ENCODE assay signal across 19 mouse cellular contexts in genomic region chr5:129332014-129332413, GRCm38 (mm10).
DNase-seq lines count a peak whose midpoint lies in the region; ATAC-seq and TF ChIP-seq lines count a peak whose summit lies in the region.
"Had no signal": no experiment of that assay in that cellular context is flagged by ENCODE, and none has a peak within 500 bp of the region (broad histone marks: within the 10 kb centered on the region; RNA-seq: fewer than 3 reads in every experiment).

No protein-coding gene starts in this region.

- 98% methylated on average over 3 of the region's 3 CpGs for WGBS in hindbrain, embryonic 11.5 days
- WGBS in hindbrain, embryonic 10.5 days, result 97% methylated on average over 3 of the region's 3 CpGs
- 91% methylated on average over 3 of the region's 3 CpGs for WGBS in lung, embryonic 14.5 days

- H3K4me2 ChIP-seq in hindbrain, embryonic 11.5 days (replicated peaks; ENCODE audit: low read depth, low read length), result no peak overlapping the region
- no peak overlapping the region for H3K4me2 ChIP-seq in lung, embryonic 14.5 days
- H3K4me2 ChIP-seq: embryonic facial prominence, embryonic 13.5 days had no signal

- peak; percentile 25 for DNase-seq in hindbrain, embryonic 11.5 days (ENCODE audit: low spot score)
- DNase-seq in hindbrain, embryonic 10.5 days (ENCODE audit: low spot score), result no peak
- DNase-seq in lung, embryonic 14.5 days, result no peak
- DNase-seq in lung, postnatal 4 days, result no peak
- DNase-seq in c-Kit-positive CD71-negative TER-119-negative erythroid progenitor cells, embryonic 14.5 days (ENCODE audit: low read depth), result peak; percentile 5
- DNase-seq in right cerebral cortex, adult 2 months (ENCODE audit: low spot score in 2 of 2), result no peak
- no peak for DNase-seq in gastrocnemius, adult 8-10 months (ENCODE audit: low spot score in 2 of 2)
- DNase-seq: cerebellum, adult 18-20 months; heart, adult 2 months; heart, postnatal 10 days; kidney, postnatal 10 days; layer of hippocampus, postnatal 36 days; left cerebral cortex, postnatal 4 days; lung, adult 18-20 months; right cerebral cortex, postnatal 14 days; thymus, postnatal 14 days had no signal

- no peaks in the 10 kb centered on the region for H3K4me1 ChIP-seq in hindbrain, embryonic 11.5 days (replicated peaks; ENCODE audit: control insufficient read depth, insufficient read depth, low read length)
- H3K4me1 ChIP-seq in hindbrain, embryonic 10.5 days (replicated peaks), result peaks cover 15% of the 10 kb centered on the region
- no peaks in the 10 kb centered on the region for H3K4me1 ChIP-seq in lung, embryonic 14.5 days (ENCODE audit: insufficient read depth)
- no peaks in the 10 kb centered on the region for H3K4me1 ChIP-seq in ES-Bruce4 (ENCODE audit: control insufficient read depth, insufficient read depth, low read length)
- H3K4me1 ChIP-seq: embryonic facial prominence, embryonic 13.5 days had no signal

- no peak for TF ChIP-seq POLR2A in ES-Bruce4 (IDR thresholded peaks at IDR 0.05; ENCODE audit: insufficient read depth, low read length)

- peak; percentile 44 for TF ChIP-seq CTCF in lung, embryonic 14.5 days (IDR thresholded peaks at IDR 0.05; ENCODE audit: low read depth)
- peak; percentile 79 for TF ChIP-seq CTCF in ES-Bruce4 (IDR thresholded peaks at IDR 0.05; ENCODE audit: low read depth, low read length)

- H3K27me3 ChIP-seq in hindbrain, embryonic 11.5 days (ENCODE audit: control insufficient read depth, insufficient read depth, low read length), result no peaks in the 10 kb centered on the region
- no peaks in the 10 kb centered on the region for H3K27me3 ChIP-seq in hindbrain, embryonic 10.5 days (ENCODE audit: insufficient read depth, poor library complexity, severe bottlenecking)
- no peaks in the 10 kb centered on the region for H3K27me3 ChIP-seq in lung, embryonic 14.5 days (ENCODE audit: insufficient read depth, low read length)
- no peaks in the 10 kb centered on the region for H3K27me3 ChIP-seq in ES-Bruce4 (ENCODE audit: control insufficient read depth, insufficient read depth, low read length, poor library complexity, severe bottlenecking)
- H3K27me3 ChIP-seq: CH12.LX; embryonic facial prominence, embryonic 13.5 days had no signal

- H3K27ac ChIP-seq in hindbrain, embryonic 11.5 days (ENCODE audit: low read depth, low read length), result no peak overlapping the region
- H3K27ac ChIP-seq in hindbrain, embryonic 10.5 days, result no peak overlapping the region
- H3K27ac ChIP-seq in lung, embryonic 14.5 days (ENCODE audit: low read depth), result no peak overlapping the region
- H3K27ac ChIP-seq in ES-Bruce4 (ENCODE audit: insufficient read depth, low read length), result no peak overlapping the region
- H3K27ac ChIP-seq: embryonic facial prominence, embryonic 13.5 days; heart, adult 2 months had no signal

- H3K4me3 ChIP-seq in hindbrain, embryonic 11.5 days (ENCODE audit: low read depth, low read length), result no peak overlapping the region
- no peak overlapping the region for H3K4me3 ChIP-seq in hindbrain, embryonic 10.5 days
- H3K4me3 ChIP-seq in lung, embryonic 14.5 days (ENCODE audit: low read depth, low read length), result no peak overlapping the region
- no peak overlapping the region for H3K4me3 ChIP-seq in ES-Bruce4 (ENCODE audit: low read depth, low read length)
- H3K4me3 ChIP-seq: embryonic facial prominence, embryonic 13.5 days; heart, adult 2 months had no signal

- ATAC-seq in hindbrain, embryonic 11.5 days (ENCODE audit: low FRiP score), result no peak
- ATAC-seq in lung, embryonic 14.5 days (ENCODE audit: insufficient read depth), result no peak

- no peak overlapping the region for H3K9ac ChIP-seq in hindbrain, embryonic 11.5 days (ENCODE audit: low read depth, low read length)
- no peak overlapping the region for H3K9ac ChIP-seq in lung, embryonic 14.5 days
- no peak overlapping the region for H3K9ac ChIP-seq in ES-Bruce4 (ENCODE audit: low read depth, poor library complexity, severe bottlenecking)
- H3K9ac ChIP-seq: embryonic facial prominence, embryonic 13.5 days had no signal

- H3K9me3 ChIP-seq in hindbrain, embryonic 11.5 days (ENCODE audit: control insufficient read depth, low read length), result no peaks in the 10 kb centered on the region
- peaks cover 5% of the 10 kb centered on the region; the same call in 1 of the 2 replicates for H3K9me3 ChIP-seq in hindbrain, embryonic 10.5 days
- no peaks in the 10 kb centered on the region for H3K9me3 ChIP-seq in lung, embryonic 14.5 days (ENCODE audit: low read depth, low read length)
- H3K9me3 ChIP-seq in ES-Bruce4 (replicated peaks; ENCODE audit: control insufficient read depth, insufficient read depth, low read length, poor library complexity, severe bottlenecking), result no peaks in the 10 kb centered on the region
- H3K9me3 ChIP-seq: embryonic facial prominence, embryonic 13.5 days had no signal

- no peak for TF ChIP-seq EP300 in ES-Bruce4 (IDR thresholded peaks at IDR 0.05; ENCODE audit: insufficient read depth, low read depth, low read length)

- no peaks in the 10 kb centered on the region for H3K36me3 ChIP-seq in hindbrain, embryonic 11.5 days (ENCODE audit: control insufficient read depth, insufficient read depth, low read length)
- H3K36me3 ChIP-seq in hindbrain, embryonic 10.5 days, result no peaks in the 10 kb centered on the region
- no peaks in the 10 kb centered on the region for H3K36me3 ChIP-seq in lung, embryonic 14.5 days (ENCODE audit: insufficient read depth)
- no peaks in the 10 kb centered on the region for H3K36me3 ChIP-seq in ES-Bruce4 (ENCODE audit: control insufficient read depth, insufficient read depth, low read length, poor library complexity, severe bottlenecking)
- H3K36me3 ChIP-seq: embryonic facial prominence, embryonic 13.5 days had no signal

Comparison
In these comparisons a context has a peak if more than half of its experiments do, and no peak if none do; other contexts are left out.
1. DNase-seq: peak in hindbrain, embryonic 11.5 days (single experiment) and c-Kit-positive CD71-negative TER-119-negative erythroid progenitor cells, embryonic 14.5 days (single experiment); none in hindbrain, embryonic 10.5 days (single experiment), lung, embryonic 14.5 days (single experiment), lung, postnatal 4 days (0 of 2), right cerebral cortex, adult 2 months (0 of 2) and gastrocnemius, adult 8-10 months (0 of 2).